Mouse (Mus musculus): ENCODE measurements at regions not wholly inside any gene's neighbourhood (a gene's known extent, or its start where the extent isn't known, plus 50 kb on each side); places are given as distances from the start of the nearest gene placed in this dataset.

- Histone ChIP-seq H3K4me3 (ENCODE audit: control insufficient read depth in 1 of 2, insufficient read depth in 1 of 2, low read depth in 2 of 2, low read length in 2 of 2) (no peak overlapping the region), H3K4me1 (ENCODE audit: control insufficient read depth in 1 of 2, insufficient read depth in 2 of 2, low read length in 2 of 2) (no peaks in the 10 kb centered on the region), H3K27me3 (ENCODE audit: control insufficient read depth in 1 of 2, insufficient read depth in 2 of 2, low read length in 2 of 2) (no peaks in the 10 kb centered on the region), H3K9ac (ENCODE audit: control insufficient read depth, low read depth, low read length, poor library complexity, severe bottlenecking) (no peak overlapping the region), H3K27ac (ENCODE audit: control insufficient read depth, low read depth, low read length) (no peak overlapping the region), H3K36me3 (ENCODE audit: control insufficient read depth in 1 of 2, insufficient read depth in 2 of 2, low read length in 2 of 2) (no peaks in the 10 kb centered on the region), H3K79me2 (ENCODE audit: control insufficient read depth, insufficient read depth, low read length, poor library complexity) (no peaks in the 10 kb centered on the region), H3K9me3 (replicated peaks; ENCODE audit: insufficient read depth, low read length) (no peaks in the 10 kb centered on the region)
- DNase-seq (ENCODE audit: low read depth, low spot score): no peak
- TF ChIP-seq SMC3 (IDR thresholded peaks at IDR 0.05; ENCODE audit: low read depth, low read length): no peak
- TF ChIP-seq JUND (IDR thresholded peaks at IDR 0.05; ENCODE audit: low read depth, low read length): no peak
- TF ChIP-seq TAL1 (IDR thresholded peaks at IDR 0.05; ENCODE audit: low read length): no peak
- no peak for TF ChIP-seq ETS1 (IDR thresholded peaks at IDR 0.05; ENCODE audit: low read depth, low read length)
- TF ChIP-seq RCOR1 (IDR thresholded peaks at IDR 0.05; ENCODE audit: low read depth, low read length): no peak
- no peak for TF ChIP-seq EP300 (IDR thresholded peaks at IDR 0.05; ENCODE audit: low read depth in 1 of 2, low read length in 2 of 2)
- no peak for TF ChIP-seq GATA1 (IDR thresholded peaks at IDR 0.05; ENCODE audit: low read depth, low read length)
- no peak for TF ChIP-seq SIN3A (IDR thresholded peaks at IDR 0.05; ENCODE audit: low read length)
- no peak for TF ChIP-seq POLR2A (IDR thresholded peaks at IDR 0.05; ENCODE audit: control insufficient read depth in 1 of 2, insufficient read depth in 1 of 2, low read depth in 1 of 2, low read length in 2 of 2, poor library complexity in 1 of 2)
- no peak for TF ChIP-seq RAD21 (IDR thresholded peaks at IDR 0.05; ENCODE audit: low read depth, low read length)
These were observed 365.3 kb upstream of the Tshz3 start for GRCm38 (mm10) chr7:36332633-36333032.

GRCm38 (mm10) chr7:36328141-36328540, 369.8 kb upstream of the Tshz3 start:
- Histone ChIP-seq H3K79me2 (ENCODE audit: control insufficient read depth, insufficient read depth, low read length, poor library complexity) (no peaks in the 10 kb centered on the region), H3K36me3 (ENCODE audit: control insufficient read depth in 1 of 2, insufficient read depth in 2 of 2, low read length in 2 of 2) (no peaks in the 10 kb centered on the region), H3K27ac (ENCODE audit: control insufficient read depth, low read depth, low read length) (no peak overlapping the region), H3K9me3 (replicated peaks; ENCODE audit: insufficient read depth, low read length) (no peaks in the 10 kb centered on the region), H3K9ac (ENCODE audit: control insufficient read depth, low read depth, low read length, poor library complexity, severe bottlenecking) (no peak overlapping the region), H3K4me3 (ENCODE audit: control insufficient read depth in 1 of 2, insufficient read depth in 1 of 2, low read depth in 2 of 2, low read length in 2 of 2) (no peak overlapping the region), H3K4me1 (ENCODE audit: control insufficient read depth in 1 of 2, insufficient read depth in 2 of 2, low read length in 2 of 2) (no peaks in the 10 kb centered on the region), H3K27me3 (ENCODE audit: control insufficient read depth in 1 of 2, insufficient read depth in 2 of 2, low read length in 2 of 2) (no peaks in the 10 kb centered on the region)
- no peak for DNase-seq (ENCODE audit: low read depth, low spot score)
- TF ChIP-seq USF1 (IDR thresholded peaks at IDR 0.05; ENCODE audit: low read depth, low read length) (no peak), SIN3A (IDR thresholded peaks at IDR 0.05; ENCODE audit: low read length) (no peak), ELF1 (IDR thresholded peaks at IDR 0.05; ENCODE audit: low read depth, low read length) (no peak), MXI1 (IDR thresholded peaks at IDR 0.05; ENCODE audit: low read depth, low read length) (no peak), KAT2A (conservative IDR thresholded peaks at IDR 0.05; ENCODE audit: low read depth, low read length) (no peak), USF2 (IDR thresholded peaks at IDR 0.05; ENCODE audit: borderline replicate concordance in 1 of 2, insufficient read depth in 1 of 2, low read depth in 1 of 2, low read length in 2 of 2) (no peak), JUND (IDR thresholded peaks at IDR 0.05; ENCODE audit: low read depth, low read length) (no peak), RAD21 (IDR thresholded peaks at IDR 0.05; ENCODE audit: low read depth, low read length) (no peak), NELFE (IDR thresholded peaks at IDR 0.05; ENCODE audit: low read depth, low read length) (no peak), EP300 (IDR thresholded peaks at IDR 0.05; ENCODE audit: low read depth in 1 of 2, low read length in 2 of 2) (no peak), CHD2 (IDR thresholded peaks at IDR 0.05; ENCODE audit: low read length) (no peak), TCF12 (IDR thresholded peaks at IDR 0.05; ENCODE audit: low read depth, low read length) (no peak), ZC3H11A (IDR thresholded peaks at IDR 0.05; ENCODE audit: low read depth, low read length) (no peak), ZKSCAN1 (IDR thresholded peaks at IDR 0.05; ENCODE audit: low read depth, low read length) (no peak)
